Mouse (Mus musculus): ENCODE results near the gene St6galnac3. TPM values are rescaled to one million over a fixed set of nuclear protein-coding genes. Genes with fewer than 3 reads are reported as not detected.
A peak's percentile ranks its signal among the peaks of the same experiment; 100 is the strongest.

The St6galnac3 gene
- polyA plus RNA-seq, 1 experiment from 2014 or later: 22.7 TPM

DNA sequence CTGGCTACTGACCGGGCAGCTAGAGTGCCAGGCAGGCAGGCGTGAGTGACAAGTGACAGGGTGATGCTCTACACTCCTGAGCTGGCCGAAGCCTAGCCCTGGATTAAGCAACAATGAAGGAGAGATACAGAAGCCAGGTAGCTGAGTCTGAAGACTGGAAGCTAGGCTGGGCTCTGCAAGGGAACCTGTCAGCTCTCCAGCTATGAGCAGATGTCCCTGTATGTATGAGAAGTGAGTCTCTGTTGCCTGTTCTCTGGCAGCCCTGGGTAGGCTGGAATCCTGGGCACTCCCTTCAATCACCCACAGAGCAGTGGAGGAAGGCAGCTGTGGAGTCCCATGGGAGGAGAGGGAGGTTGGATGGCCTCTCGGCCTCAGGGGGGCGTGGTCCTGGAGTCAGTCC, 236.0 kb downstream of the St6galnac3 start:
- Histone ChIP-seq H3K4me1 (peaks cover 23% of the 10 kb centered on the region), H3K27me3 (replicated peaks) (no peaks in the 10 kb centered on the region), H3K9me3 (no peaks in the 10 kb centered on the region), H3K4me3 (no peak overlapping the region), H3K27ac (no peak overlapping the region), H3K4me2 (no peak overlapping the region), H3K9ac (no peak overlapping the region), H3K36me3 (replicated peaks) (no peaks in the 10 kb centered on the region)
- ATAC-seq (replicated peaks): no peak
- 87% methylated on average over 5 of the region's 5 CpGs for WGBS

DNA sequence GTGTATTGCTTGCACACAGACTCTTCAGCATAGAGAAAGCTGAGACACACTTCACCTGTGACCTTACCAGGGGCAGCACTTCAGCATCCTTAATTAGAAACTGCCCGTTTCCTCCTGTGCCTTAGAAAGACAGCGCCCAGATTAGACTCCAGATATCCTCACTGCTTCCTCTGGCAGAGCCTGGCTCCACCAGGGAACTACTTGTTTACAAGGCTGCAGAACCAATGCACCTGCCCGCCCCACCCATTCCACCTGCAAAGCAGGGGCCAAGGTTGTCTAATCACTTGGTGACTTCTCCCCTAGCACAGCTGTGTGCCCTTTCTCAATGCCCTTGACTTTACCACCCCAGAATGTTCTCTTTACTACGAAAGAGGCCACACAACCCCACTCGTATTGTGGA, 239.8 kb downstream of the St6galnac3 start:
- Histone ChIP-seq H3K27me3 (replicated peaks) (no peaks in the 10 kb centered on the region), H3K9ac (no peak overlapping the region), H3K4me1 (peaks cover 28% of the 10 kb centered on the region), H3K4me2 (no peak overlapping the region), H3K9me3 (no peaks in the 10 kb centered on the region), H3K4me3 (no peak overlapping the region), H3K27ac (no peak overlapping the region), H3K36me3 (replicated peaks) (no peaks in the 10 kb centered on the region)
- ATAC-seq (replicated peaks): no peak
- 83% methylated on average over 5 of the region's 5 CpGs for WGBS

DNA sequence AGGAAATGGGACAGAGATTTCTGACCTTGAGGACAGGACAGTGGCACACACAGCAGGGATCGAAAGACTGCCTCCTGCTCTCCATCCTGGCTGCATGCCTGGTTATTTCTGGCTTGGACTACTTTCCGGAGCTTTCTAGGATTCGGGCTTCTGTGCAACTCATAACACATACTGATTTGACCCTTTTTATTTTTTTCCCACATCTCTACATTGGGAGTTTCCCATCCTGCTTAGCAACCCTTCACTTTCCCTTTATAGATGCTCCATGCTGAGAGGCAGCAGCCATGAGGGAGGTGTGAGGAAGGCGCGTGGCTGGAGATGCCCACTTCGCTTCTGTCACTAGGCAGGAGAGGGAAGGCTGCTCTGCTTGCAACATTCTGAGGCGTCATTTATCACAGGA, 240.3 kb downstream of the St6galnac3 start:
- Histone ChIP-seq H3K4me2 (no peak overlapping the region), H3K27ac (no peak overlapping the region), H3K27me3 (replicated peaks) (no peaks in the 10 kb centered on the region), H3K9ac (no peak overlapping the region), H3K4me1 (peaks cover 25% of the 10 kb centered on the region), H3K36me3 (replicated peaks) (no peaks in the 10 kb centered on the region), H3K4me3 (no peak overlapping the region), H3K9me3 (no peaks in the 10 kb centered on the region)
- WGBS: 76% methylated on average over 7 of the region's 7 CpGs
- ATAC-seq (replicated peaks): no peak

DNA sequence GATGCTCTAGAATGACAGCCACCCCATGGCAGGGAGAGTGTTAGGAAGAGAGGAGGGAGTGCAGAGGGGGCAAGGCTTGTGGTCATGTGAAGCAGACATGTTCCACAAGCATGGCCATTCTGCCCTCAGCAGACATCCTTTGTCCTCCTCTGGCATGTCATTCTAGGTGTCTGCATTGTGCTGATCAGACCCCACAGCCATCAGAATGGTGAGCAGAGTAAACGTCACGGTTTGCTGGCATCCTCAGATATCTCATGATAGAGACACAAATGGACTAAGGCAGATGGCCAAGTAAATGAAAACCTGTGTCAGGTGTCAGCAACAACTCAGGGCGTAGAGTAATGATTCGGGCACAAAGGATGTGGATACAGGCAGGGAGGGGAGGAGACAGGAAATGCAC, 241.3 kb downstream of the St6galnac3 start:
- Histone ChIP-seq H3K9me3 (no peaks in the 10 kb centered on the region), H3K4me2 (no peak overlapping the region), H3K27ac (no peak overlapping the region), H3K4me3 (no peak overlapping the region), H3K27me3 (replicated peaks) (no peaks in the 10 kb centered on the region), H3K9ac (no peak overlapping the region), H3K4me1 (peaks cover 18% of the 10 kb centered on the region), H3K36me3 (replicated peaks) (no peaks in the 10 kb centered on the region)
- WGBS: 87% methylated on average over 4 of the region's 4 CpGs
- ATAC-seq (replicated peaks): no peak

DNA sequence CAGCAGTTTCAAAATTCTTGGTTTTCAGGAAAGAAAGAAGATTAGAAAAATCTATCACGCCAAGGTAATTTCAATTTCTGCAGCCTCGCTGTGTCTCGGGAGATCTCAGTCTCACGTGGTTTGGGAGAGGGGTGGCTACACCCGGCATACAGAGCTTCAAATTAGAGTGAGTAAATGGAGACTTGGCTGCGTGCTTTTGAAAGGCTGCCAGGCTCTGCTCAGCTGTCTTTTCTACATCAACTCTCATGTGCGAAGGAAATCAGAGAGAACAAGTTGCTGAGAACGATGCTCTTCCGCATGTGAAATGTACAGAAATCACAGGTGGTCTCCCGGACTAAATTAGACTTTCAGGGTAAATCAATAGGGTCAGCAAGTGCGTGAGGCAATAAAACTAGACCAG, 242.9 kb downstream of the St6galnac3 start:
- Histone ChIP-seq H3K27me3 (replicated peaks) (no peaks in the 10 kb centered on the region), H3K9ac (no peak overlapping the region), H3K36me3 (replicated peaks) (no peaks in the 10 kb centered on the region), H3K27ac (0 out of 2 replicates have a peak overlapping the region, but pooled peaks have one; percentile 34), H3K4me1 (peaks cover 18% of the 10 kb centered on the region), H3K4me3 (no peak overlapping the region), H3K4me2 (no peak overlapping the region), H3K9me3 (no peaks in the 10 kb centered on the region)
- WGBS: 47% methylated on average over 11 of the region's 11 CpGs
- no peak for ATAC-seq (replicated peaks)

DNA sequence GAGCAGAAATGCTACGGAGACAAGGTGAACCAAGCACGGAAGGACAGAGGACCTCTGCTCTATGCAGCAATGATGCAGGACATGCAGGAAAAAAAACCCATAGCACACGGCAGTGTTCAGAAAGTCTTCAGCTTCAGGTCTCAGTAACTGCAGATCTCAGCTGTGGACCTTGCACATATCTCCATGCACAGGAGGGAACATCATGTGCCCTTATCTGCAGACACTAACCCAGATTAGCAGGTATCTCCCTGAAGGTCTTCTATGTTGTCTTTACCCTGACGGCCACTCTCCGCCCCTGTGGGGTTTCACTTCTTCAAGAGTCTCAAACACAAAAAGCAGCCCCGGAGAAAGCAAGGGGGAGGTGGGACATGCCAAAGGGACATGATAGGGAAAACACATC, 244.0 kb downstream of the St6galnac3 start:
- Histone ChIP-seq H3K4me2 (no peak overlapping the region), H3K27ac (no peak overlapping the region), H3K27me3 (replicated peaks) (no peaks in the 10 kb centered on the region), H3K36me3 (replicated peaks) (no peaks in the 10 kb centered on the region), H3K4me3 (no peak overlapping the region), H3K4me1 (peaks cover 18% of the 10 kb centered on the region), H3K9ac (no peak overlapping the region), H3K9me3 (no peaks in the 10 kb centered on the region)
- 92% methylated on average over 6 of the region's 6 CpGs for WGBS
- ATAC-seq (replicated peaks): no peak

DNA sequence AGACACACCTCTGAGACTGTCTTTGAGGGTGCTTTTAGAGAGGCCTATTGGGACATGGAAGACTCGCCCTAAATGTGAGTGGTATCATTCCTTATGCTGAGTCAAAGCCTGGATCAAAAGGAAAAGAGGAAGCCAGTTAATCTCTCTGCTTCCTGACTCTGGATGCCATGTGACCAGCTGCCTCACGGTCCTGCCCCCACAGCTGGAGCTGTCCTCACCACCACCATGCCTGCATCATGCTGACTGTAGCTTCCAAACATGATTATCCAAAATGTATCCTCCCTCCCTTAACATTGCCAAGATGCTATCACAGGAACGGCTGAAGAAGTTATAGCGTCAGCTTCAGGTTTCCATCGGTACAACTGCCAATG, 244.4 kb downstream of the St6galnac3 start:
- no peaks in the 10 kb centered on the region for H3K36me3 ChIP-seq (replicated peaks)
- H3K27ac ChIP-seq: no peak overlapping the region
- no peaks in the 10 kb centered on the region for H3K27me3 ChIP-seq (replicated peaks)
- peaks cover 18% of the 10 kb centered on the region for H3K4me1 ChIP-seq
- no peak overlapping the region for H3K9ac ChIP-seq
- no peaks in the 10 kb centered on the region for H3K9me3 ChIP-seq
- 84% methylated on average over 5 of the region's 5 CpGs for WGBS
- no peak overlapping the region for H3K4me3 ChIP-seq
- H3K4me2 ChIP-seq: no peak overlapping the region
- no peak for ATAC-seq (replicated peaks)

DNA sequence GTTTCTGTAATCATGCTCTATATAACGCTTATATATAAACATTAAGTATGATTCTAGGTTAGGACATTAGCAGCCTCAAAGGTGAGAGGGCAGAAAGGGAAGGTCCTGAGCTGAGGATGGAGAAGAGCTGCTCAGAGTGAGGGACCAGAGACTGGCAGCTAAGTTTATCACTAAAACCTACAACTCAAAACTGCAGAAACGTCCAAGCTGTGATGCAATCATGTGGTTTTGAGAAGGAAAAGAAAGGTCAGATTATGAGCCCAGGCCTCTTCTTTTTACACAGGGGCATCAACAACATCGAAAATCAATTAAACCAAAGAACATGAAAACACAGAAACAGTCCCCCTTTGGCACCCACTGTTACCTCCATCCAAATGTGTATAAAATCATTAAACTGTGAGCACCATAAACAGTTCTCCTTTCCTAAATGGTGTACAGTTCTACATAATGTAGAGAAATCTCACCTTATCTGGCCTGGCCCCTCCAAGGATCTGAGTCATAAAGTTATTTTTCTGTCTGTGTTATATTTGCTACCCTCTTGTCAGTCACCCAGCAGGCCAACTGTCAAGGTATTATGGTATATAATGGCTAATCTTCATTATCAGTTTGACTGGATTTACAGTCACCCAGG, 244.9 kb downstream of the St6galnac3 start:
- H3K4me2 ChIP-seq: no peak overlapping the region
- peaks cover 16% of the 10 kb centered on the region for H3K4me1 ChIP-seq
- no peaks in the 10 kb centered on the region for H3K27me3 ChIP-seq (replicated peaks)
- ATAC-seq (replicated peaks): no peak
- WGBS: 89% methylated on average over 3 of the region's 3 CpGs
- no peaks in the 10 kb centered on the region for H3K9me3 ChIP-seq
- H3K36me3 ChIP-seq (replicated peaks): no peaks in the 10 kb centered on the region
- H3K9ac ChIP-seq: no peak overlapping the region
- no peak overlapping the region for H3K4me3 ChIP-seq
- no peak overlapping the region for H3K27ac ChIP-seq

DNA sequence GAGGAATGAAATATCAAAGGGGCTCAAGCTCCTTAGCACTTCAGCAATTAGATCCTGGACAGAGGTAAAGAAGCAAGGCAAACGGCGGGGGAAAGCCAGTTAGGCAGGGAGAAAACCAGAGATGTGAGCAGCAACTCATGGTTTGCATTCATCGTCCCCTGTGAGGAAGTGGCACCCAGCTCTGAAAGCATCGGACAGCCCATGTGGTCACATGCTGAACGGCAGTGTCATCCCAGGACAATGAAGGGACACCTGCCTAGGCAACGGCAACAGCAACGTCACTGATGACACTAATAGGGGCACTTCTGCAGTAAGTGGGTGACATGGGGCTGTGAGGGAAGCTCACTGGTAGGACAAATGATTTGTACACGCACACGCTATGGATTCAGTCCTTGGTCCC, 249.1 kb downstream of the St6galnac3 start:
- Histone ChIP-seq H3K4me3 (no peak overlapping the region), H3K27me3 (replicated peaks) (no peaks in the 10 kb centered on the region), H3K27ac (no peak overlapping the region), H3K4me2 (no peak overlapping the region), H3K4me1 (no peaks in the 10 kb centered on the region), H3K9ac (no peak overlapping the region), H3K36me3 (replicated peaks) (no peaks in the 10 kb centered on the region), H3K9me3 (no peaks in the 10 kb centered on the region)
- WGBS: 92% methylated on average over 9 of the region's 9 CpGs
- no peak for ATAC-seq (replicated peaks)

DNA sequence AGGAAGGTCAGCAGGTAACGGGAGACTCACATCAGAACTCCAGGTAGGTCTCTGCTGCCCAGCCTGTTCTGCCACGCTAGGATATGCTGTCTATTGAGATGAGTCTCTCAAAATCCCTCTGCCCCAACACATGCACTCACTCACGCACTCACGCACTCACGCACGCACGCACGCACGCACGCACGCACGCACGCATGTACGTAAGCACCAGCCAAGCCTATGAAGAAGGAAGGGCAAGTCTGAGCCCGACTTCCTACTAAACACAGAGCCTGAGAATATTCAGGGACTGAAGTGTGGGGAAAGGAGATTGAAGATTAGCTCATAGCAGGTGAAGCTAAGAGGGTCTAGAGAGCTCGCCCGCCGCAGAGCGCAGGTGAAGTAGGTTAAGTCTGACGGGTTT, 249.5 kb downstream of the St6galnac3 start:
- ATAC-seq (replicated peaks): no peak
- Histone ChIP-seq H3K9me3 (no peaks in the 10 kb centered on the region), H3K4me1 (no peaks in the 10 kb centered on the region), H3K36me3 (replicated peaks) (no peaks in the 10 kb centered on the region), H3K9ac (no peak overlapping the region), H3K27ac (no peak overlapping the region), H3K4me3 (no peak overlapping the region), H3K4me2 (no peak overlapping the region), H3K27me3 (replicated peaks) (no peaks in the 10 kb centered on the region)
- 94% methylated on average over 20 of the region's 20 CpGs for WGBS

DNA sequence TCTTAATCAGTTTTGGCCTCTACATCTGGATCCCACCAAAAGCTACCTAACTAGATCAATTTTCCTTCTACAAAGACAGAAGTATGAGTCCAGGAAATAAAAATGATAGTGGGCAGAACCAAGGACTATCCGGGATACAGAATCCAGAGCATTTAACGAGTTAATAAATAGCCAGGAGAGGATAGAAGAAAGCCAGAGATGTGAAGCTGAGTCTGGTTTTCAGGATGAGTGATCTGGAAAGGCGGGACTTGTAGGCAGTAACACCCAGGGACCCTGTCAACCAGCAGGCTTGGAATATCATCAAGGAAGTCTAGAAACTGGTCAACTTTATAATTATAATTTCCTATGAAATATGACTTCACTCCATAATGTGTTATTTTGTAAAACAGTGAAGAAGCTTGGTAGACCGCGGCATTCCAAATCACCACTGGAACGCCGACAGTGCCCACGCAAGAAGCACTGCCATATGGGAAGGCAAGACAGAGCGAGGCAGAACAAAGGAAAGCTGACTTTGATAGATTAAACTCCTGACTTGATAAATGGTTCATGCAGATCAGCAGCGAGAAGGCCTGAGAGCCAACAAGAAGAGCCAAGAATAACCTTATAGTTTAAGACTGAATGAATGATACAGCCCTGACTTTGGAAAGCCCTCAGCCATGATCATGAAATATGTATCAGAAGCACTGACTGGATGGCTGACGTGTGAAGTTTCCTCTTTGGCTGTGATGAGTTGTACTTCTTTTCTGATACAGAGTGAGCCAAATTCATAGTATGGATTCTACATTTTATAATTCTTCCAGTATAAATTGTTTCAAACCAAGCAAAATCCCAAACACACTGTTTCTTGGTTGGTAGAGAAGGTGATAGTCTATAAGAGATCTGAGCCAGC, 252.1 kb downstream of the St6galnac3 start:
- Histone ChIP-seq H3K9me3 (no peaks in the 10 kb centered on the region), H3K4me3 (no peak overlapping the region), H3K36me3 (replicated peaks) (no peaks in the 10 kb centered on the region), H3K27ac (no peak overlapping the region), H3K4me2 (no peak overlapping the region), H3K27me3 (replicated peaks) (no peaks in the 10 kb centered on the region), H3K9ac (no peak overlapping the region), H3K4me1 (no peaks in the 10 kb centered on the region)
- ATAC-seq (replicated peaks): no peak
- WGBS: 90% methylated on average over 11 of the region's 11 CpGs

DNA sequence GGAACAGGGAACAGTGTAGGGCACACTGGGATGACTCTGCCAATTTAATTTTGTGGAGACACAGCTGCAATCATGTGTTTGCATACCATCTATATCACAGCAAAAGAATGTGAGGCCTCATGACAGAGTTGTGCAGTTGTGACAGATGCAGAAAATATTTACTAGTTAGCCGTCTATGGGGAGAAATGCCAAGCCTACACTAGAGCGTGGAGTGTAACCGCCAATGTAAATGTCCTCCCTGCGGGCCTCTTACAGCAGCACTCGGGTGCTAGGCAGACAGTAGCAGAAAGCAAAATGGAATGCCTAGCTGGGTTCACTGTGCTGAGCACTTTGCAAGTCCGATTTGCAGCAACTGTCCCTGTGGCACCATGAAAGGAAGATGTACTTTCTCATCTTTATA, 261.1 kb downstream of the St6galnac3 start:
- ATAC-seq (replicated peaks): no peak

DNA sequence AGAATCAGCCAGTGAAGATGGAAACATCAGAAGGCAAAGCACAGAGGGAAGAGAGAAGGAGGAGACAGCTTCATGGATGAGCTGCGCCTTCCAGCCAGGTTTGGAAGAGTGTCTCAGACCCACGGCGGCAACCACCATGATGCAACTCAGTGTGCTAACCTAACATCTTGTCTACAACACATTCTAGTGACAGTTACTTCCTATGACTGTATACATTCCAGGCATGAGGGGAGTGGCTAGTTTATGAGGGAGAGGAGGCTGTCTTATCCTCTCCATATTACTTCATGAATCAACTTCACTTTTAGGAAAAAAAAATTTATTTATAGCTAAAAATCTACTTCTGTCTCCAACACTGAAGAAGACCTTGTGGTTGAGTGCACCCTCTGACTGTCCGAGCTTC, 264.8 kb downstream of the St6galnac3 start:
- Histone ChIP-seq H3K4me2 (no peak overlapping the region), H3K27me3 (replicated peaks) (no peaks in the 10 kb centered on the region), H3K4me3 (no peak overlapping the region), H3K9me3 (no peaks in the 10 kb centered on the region), H3K9ac (no peak overlapping the region), H3K36me3 (replicated peaks) (no peaks in the 10 kb centered on the region), H3K27ac (no peak overlapping the region), H3K4me1 (no peaks in the 10 kb centered on the region; the same call in 1 of the 2 replicates)
- over 99% methylated on average over 4 of the region's 4 CpGs for WGBS
- ATAC-seq (replicated peaks): no peak

More for the DNA sequence above, 261.1 kb downstream of the St6galnac3 start:
- no peak overlapping the region for H3K4me3 ChIP-seq
- H3K4me1 ChIP-seq: no peaks in the 10 kb centered on the region
- WGBS: 87% methylated on average over 6 of the region's 6 CpGs
- H3K27me3 ChIP-seq (replicated peaks): no peaks in the 10 kb centered on the region
- H3K27ac ChIP-seq: no peak overlapping the region
- no peak overlapping the region for H3K9ac ChIP-seq
- no peaks in the 10 kb centered on the region for H3K36me3 ChIP-seq (replicated peaks)
- H3K9me3 ChIP-seq: no peaks in the 10 kb centered on the region
- H3K4me2 ChIP-seq: no peak overlapping the region

Data from midbrain, embryonic 15.5 days (tissue).